Mouse (Mus musculus): ENCODE results near the gene Ganab. TPM values are rescaled to one million over a fixed set of nuclear protein-coding genes. Genes with fewer than 3 reads are reported as not detected.

The Ganab gene
- total RNA-seq, 1 experiment from 2014 or later = 70.1 TPM

- ATAC-seq (replicated peaks in 1 of 2; ENCODE audit: insufficient read depth in 1 of 2, low FRiP score in 2 of 2, low TSS enrichment in 1 of 2, low read depth in 1 of 2, poor library complexity in 2 of 2, severe bottlenecking in 2 of 2) = no peak
These were observed 46.9 kb downstream of the Ganab start for GRCm38 (mm10) chr19:8944750-8945149.

- ATAC-seq (replicated peaks in 1 of 2; ENCODE audit: insufficient read depth in 1 of 2, low FRiP score in 2 of 2, low TSS enrichment in 1 of 2, low read depth in 1 of 2, poor library complexity in 2 of 2, severe bottlenecking in 2 of 2) = no peak
These were observed 47.4 kb downstream of the Ganab start for GRCm38 (mm10) chr19:8945251-8945650.

GRCm38 (mm10) chr19:8946929-8947328 is 49.1 kb downstream of the Ganab start:
- ATAC-seq (replicated peaks in 1 of 2; ENCODE audit: insufficient read depth in 1 of 2, low FRiP score in 2 of 2, low TSS enrichment in 1 of 2, low read depth in 1 of 2, poor library complexity in 2 of 2, severe bottlenecking in 2 of 2) = no peak

- ATAC-seq (replicated peaks in 1 of 2; ENCODE audit: insufficient read depth in 1 of 2, low FRiP score in 2 of 2, low TSS enrichment in 1 of 2, low read depth in 1 of 2, poor library complexity in 2 of 2, severe bottlenecking in 2 of 2) = no peak
These were observed 52.3 kb downstream of the Ganab start for GRCm38 (mm10) chr19:8950190-8950589.

- no peak for ATAC-seq (replicated peaks in 1 of 2; ENCODE audit: insufficient read depth in 1 of 2, low FRiP score in 2 of 2, low TSS enrichment in 1 of 2, low read depth in 1 of 2, poor library complexity in 2 of 2, severe bottlenecking in 2 of 2)
These were observed 54.4 kb downstream of the Ganab start for GRCm38 (mm10) chr19:8952241-8952640.

GRCm38 (mm10) chr19:8953135-8954039 is 55.5 kb downstream of the Ganab start, which contains the start of gene Tut1:
Tut1 (plus strand) TSS chr19:8953847.
- ATAC-seq (replicated peaks in 1 of 2; ENCODE audit: insufficient read depth in 1 of 2, low FRiP score in 2 of 2, low TSS enrichment in 1 of 2, low read depth in 1 of 2, poor library complexity in 2 of 2, severe bottlenecking in 2 of 2) = peak; percentile 94 to 96

- ATAC-seq (replicated peaks in 1 of 2; ENCODE audit: insufficient read depth in 1 of 2, low FRiP score in 2 of 2, low TSS enrichment in 1 of 2, low read depth in 1 of 2, poor library complexity in 2 of 2, severe bottlenecking in 2 of 2) = no peak
These were observed 56.3 kb downstream of the Ganab start for GRCm38 (mm10) chr19:8954171-8954570.

- no peak for ATAC-seq (replicated peaks in 1 of 2; ENCODE audit: insufficient read depth in 1 of 2, low FRiP score in 2 of 2, low TSS enrichment in 1 of 2, low read depth in 1 of 2, poor library complexity in 2 of 2, severe bottlenecking in 2 of 2)
These were observed 64.4 kb downstream of the Ganab start for GRCm38 (mm10) chr19:8962256-8962655.

- no peak for ATAC-seq (replicated peaks in 1 of 2; ENCODE audit: insufficient read depth in 1 of 2, low FRiP score in 2 of 2, low TSS enrichment in 1 of 2, low read depth in 1 of 2, poor library complexity in 2 of 2, severe bottlenecking in 2 of 2)
These were observed 67.2 kb downstream of the Ganab start for GRCm38 (mm10) chr19:8965075-8965474.

GRCm38 (mm10) chr19:8965771-8966170 is 67.9 kb downstream of the Ganab start:
- no peak for ATAC-seq (replicated peaks in 1 of 2; ENCODE audit: insufficient read depth in 1 of 2, low FRiP score in 2 of 2, low TSS enrichment in 1 of 2, low read depth in 1 of 2, poor library complexity in 2 of 2, severe bottlenecking in 2 of 2)

GRCm38 (mm10) chr19:8966198-8966589 is 68.3 kb downstream of the Ganab start:
- ATAC-seq (replicated peaks in 1 of 2; ENCODE audit: insufficient read depth in 1 of 2, low FRiP score in 2 of 2, low TSS enrichment in 1 of 2, low read depth in 1 of 2, poor library complexity in 2 of 2, severe bottlenecking in 2 of 2) = no peak

Other genes starting within 250 kb of the Ganab start
- not detected in 2 replicates for gene Chrm1, start 234.3 kb upstream of the Ganab start, total RNA-seq (2017)
- gene Slc3a2, start 174.7 kb upstream of the Ganab start, total RNA-seq (2017) = 88.1 and 113 TPM in 2 replicates
- 58.5 and 90.9 TPM in 2 replicates for gene Wdr74, start 162.2 kb upstream of the Ganab start, total RNA-seq (2017)
- gene 1700092M07Rik, start 157.4 kb upstream of the Ganab start, total RNA-seq (2017) = not detected in 2 replicates
- 90.9 and 120 TPM in 2 replicates for gene Stx5a, start 156.7 kb upstream of the Ganab start, total RNA-seq (2017)
- 87.8 and 104 TPM in 2 replicates for gene Nxf1, start 141.0 kb upstream of the Ganab start, total RNA-seq (2017)
- gene Tmem223, start 127.1 kb upstream of the Ganab start, total RNA-seq (2017) = 22.0 and 51.0 TPM in 2 replicates
- 35.0 and 65.5 TPM in 2 replicates for gene Tmem179b, start 123.6 kb upstream of the Ganab start, total RNA-seq (2017)
- gene Taf6l, start 111.7 kb upstream of the Ganab start, total RNA-seq (2017) = 12.3 and 15.6 TPM in 2 replicates
- 58.9 and 69.7 TPM in 2 replicates for gene Polr2g, start 99.5 kb upstream of the Ganab start, total RNA-seq (2017)
- gene Zbtb3, start 95.5 kb upstream of the Ganab start, total RNA-seq (2017) = 1.1 and 3.7 TPM in 2 replicates
- 61.0 and 83.7 TPM in 2 replicates for gene Ttc9c, start 78.7 kb upstream of the Ganab start, total RNA-seq (2017)
- 67.9 and 104 TPM in 2 replicates for gene Hnrnpul2, start 78.1 kb upstream of the Ganab start, total RNA-seq (2017)
- gene AC129217.1, start 68.3 kb upstream of the Ganab start, total RNA-seq (2017) = not detected in 2 replicates
- gene Bscl2, start 60.6 kb upstream of the Ganab start, total RNA-seq (2017) = 49.6 and 52.7 TPM in 2 replicates
- gene Gng3, start 58.9 kb upstream of the Ganab start, total RNA-seq (2017) = 0.38 TPM in 1 of 2 replicates, not detected in the other
- gene Lrrn4cl, start 47.3 kb upstream of the Ganab start, total RNA-seq (2017) = not detected in 2 replicates
- 174 and 180 TPM in 2 replicates for gene Ubxn1, start 26.6 kb upstream of the Ganab start, total RNA-seq (2017)
- 117 and 118 TPM in 2 replicates for gene Uqcc3, start 17.1 kb upstream of the Ganab start, total RNA-seq (2017)
- gene Lbhd1, start 14.3 kb upstream of the Ganab start, total RNA-seq (2017) = 5.8 and 26.3 TPM in 2 replicates
- gene Gm49403, start 14.1 kb upstream of the Ganab start, total RNA-seq (2017) = not detected in 2 replicates
- 43.8 and 69.3 TPM in 2 replicates for gene 1810009A15Rik, start 9.2 kb upstream of the Ganab start, total RNA-seq (2017)
- gene Gm49416, start 9.1 kb upstream of the Ganab start, total RNA-seq (2017) = not detected in 2 replicates
- gene Ints5, start 5.1 kb upstream of the Ganab start, total RNA-seq (2017) = 10.9 and 13.2 TPM in 2 replicates
- 17.2 and 26.8 TPM in 2 replicates for gene B3gat3, start 22.3 kb downstream of the Ganab start, total RNA-seq (2017)
- 2.1 and 3.1 TPM in 2 replicates for gene Rom1, start 31.3 kb downstream of the Ganab start, total RNA-seq (2017)
- gene Eml3, start 31.5 kb downstream of the Ganab start, total RNA-seq (2017) = 25.4 and 27.2 TPM in 2 replicates
- gene Mta2, start 43.8 kb downstream of the Ganab start, total RNA-seq (2017) = 148 and 167 TPM in 2 replicates
- gene Tut1, start 55.8 kb downstream of the Ganab start, total RNA-seq (2017) = 23.2 and 25.3 TPM in 2 replicates
- 700 and 731 TPM in 2 replicates for gene Eef1g, start 69.0 kb downstream of the Ganab start, total RNA-seq (2017)
- gene Ahnak, start 91.2 kb downstream of the Ganab start, total RNA-seq (2017) = 28.0 and 41.8 TPM in 2 replicates
- gene Scgb1a1, start 189.9 kb downstream of the Ganab start, total RNA-seq (2017) = not detected in 2 replicates
- 35.4 TPM in 2 replicates for gene Asrgl1, start 237.6 kb downstream of the Ganab start, total RNA-seq (2017)

All from hematopoietic stem cell, adult 5-6 weeks (primary cell).